Mouse (Mus musculus) forebrain, embryonic 10.5 days (tissue): ENCODE measurements around the gene Plxna3. TPM values are rescaled to one million over a fixed set of nuclear protein-coding genes. Genes with fewer than 3 reads are reported as not detected.
"Not testable (repeated sequence)": the region's sequence is repeated elsewhere in the genome, so short reads cannot be mapped to it uniquely, and the experiment has no call there.

Experiments
- DNase-seq: peaks from one replicate; pipeline ENCODE4 v3.0.0-alpha.2; 2017; ENCODE audit warnings: low spot score; ENCODE audit errors: extremely low spot score
- H3K27ac ChIP-seq: fragments of 300-500 bp; sonication (generic); 2 replicates; pipeline ENCODE4 v1.5.1; 2016; ENCODE audit warnings: mild to moderate bottlenecking
- H3K27me3 ChIP-seq: fragments of 300-500 bp; sonication (generic); 2 replicates; pipeline ENCODE4 v1.6.1; 2016; ENCODE audit warnings: mild to moderate bottlenecking; ENCODE audit not compliant: poor library complexity, severe bottlenecking
- H3K36me3 ChIP-seq: fragments of 300-500 bp; sonication (generic); replicated peaks from 2 replicates; pipeline ENCODE4 v1.6.1; 2016; ENCODE audit warnings: mild to moderate bottlenecking, moderate library complexity
- H3K4me1 ChIP-seq: fragments of 300-500 bp; sonication (generic); 2 replicates; pipeline ENCODE4 v1.6.1; 2016
- H3K4me3 ChIP-seq: fragments of 300-500 bp; sonication (generic); 2 replicates; pipeline ENCODE4 v1.5.1; 2016; ENCODE audit warnings: mild to moderate bottlenecking, moderate library complexity
- H3K9me3 ChIP-seq: fragments of 300-500 bp; sonication (generic); 2 replicates; pipeline ENCODE4 v1.6.1; 2016; ENCODE audit warnings: mild to moderate bottlenecking, moderate library complexity
- WGBS: fragments of 180-500 bp; shearing (Covaris S2); methylation state at CpG from one replicate; pipeline ENCODE4 v1.1.7; 2016; 5-methylcytosine and 5-hydroxymethylcytosine counted together
- polyA plus RNA-seq: library from polyadenylated mRNA; unstranded; fragments of >200 nt; fragmentation: Nextera tagmentation; extraction: Ambion mirVana; gene quantifications from 2 replicates; pipeline ENCODE4 v1.2.1, GENCODE M21; 2016

Plxna3 gene
- polyA plus RNA-seq, 1 experiment from 2014 or later = 20.3 TPM

- WGBS = 27% methylated on average over 59 of the region's 59 CpGs
These were observed 16.1 kb upstream of the Plxna3 start, which contains the start of gene Fam50a for GRCm38 (mm10) chrX:74312540-74313464. Fam50a (plus strand) TSS chrX:74313033.

DNA sequence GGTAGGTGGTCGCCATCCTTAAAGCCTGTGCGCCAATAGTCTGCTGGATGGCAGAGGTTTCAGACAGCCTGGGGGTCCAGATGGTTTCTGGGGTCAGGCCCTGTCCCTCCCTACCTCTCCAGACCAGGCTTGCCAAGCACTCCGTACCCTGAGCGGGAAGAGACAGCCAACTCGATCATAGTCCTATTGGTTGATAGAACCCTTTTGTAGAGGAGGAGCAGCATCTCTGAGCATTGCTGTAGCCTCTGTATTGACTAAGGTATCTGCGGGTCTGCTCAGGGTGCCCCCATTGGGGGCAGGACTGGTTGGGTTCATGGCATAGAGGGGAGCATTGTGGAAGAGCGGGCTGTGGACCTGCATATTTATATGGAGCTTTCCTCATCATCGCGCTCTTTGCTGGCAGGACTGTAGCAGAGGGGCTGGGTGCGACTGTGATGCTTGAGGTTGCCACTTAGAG lies 377 bp downstream of the Plxna3 start:
- Histone ChIP-seq H3K36me3 (peaks cover 26% of the 10 kb centered on the region), H3K4me3 (peak overlapping the region; percentile 63), H3K27ac (peak overlapping the region; percentile 94), H3K27me3 (no peaks in the 10 kb centered on the region; the same call in 1 of the 2 replicates), H3K9me3 (no peaks in the 10 kb centered on the region), H3K4me1 (peaks cover 31% of the 10 kb centered on the region)
- no peak for DNase-seq
- WGBS = 17% methylated on average over 10 of the region's 10 CpGs

More at GRCm38 (mm10) chrX:74312540-74313464, 16.1 kb upstream of the Plxna3 start, which contains the start of gene Fam50a:
- H3K36me3 ChIP-seq = peaks cover 63% of the 10 kb centered on the region
- H3K4me3 ChIP-seq = peak within 1 kb of the TSS; percentile 70
- H3K27ac ChIP-seq = peak within 1 kb of the TSS; percentile 87
- no peaks in the 10 kb centered on the region for H3K9me3 ChIP-seq
- no peaks in the 10 kb centered on the region for H3K27me3 ChIP-seq
- peaks cover 10% of the 10 kb centered on the region for H3K4me1 ChIP-seq
- peak; percentile 79 for DNase-seq

DNA sequence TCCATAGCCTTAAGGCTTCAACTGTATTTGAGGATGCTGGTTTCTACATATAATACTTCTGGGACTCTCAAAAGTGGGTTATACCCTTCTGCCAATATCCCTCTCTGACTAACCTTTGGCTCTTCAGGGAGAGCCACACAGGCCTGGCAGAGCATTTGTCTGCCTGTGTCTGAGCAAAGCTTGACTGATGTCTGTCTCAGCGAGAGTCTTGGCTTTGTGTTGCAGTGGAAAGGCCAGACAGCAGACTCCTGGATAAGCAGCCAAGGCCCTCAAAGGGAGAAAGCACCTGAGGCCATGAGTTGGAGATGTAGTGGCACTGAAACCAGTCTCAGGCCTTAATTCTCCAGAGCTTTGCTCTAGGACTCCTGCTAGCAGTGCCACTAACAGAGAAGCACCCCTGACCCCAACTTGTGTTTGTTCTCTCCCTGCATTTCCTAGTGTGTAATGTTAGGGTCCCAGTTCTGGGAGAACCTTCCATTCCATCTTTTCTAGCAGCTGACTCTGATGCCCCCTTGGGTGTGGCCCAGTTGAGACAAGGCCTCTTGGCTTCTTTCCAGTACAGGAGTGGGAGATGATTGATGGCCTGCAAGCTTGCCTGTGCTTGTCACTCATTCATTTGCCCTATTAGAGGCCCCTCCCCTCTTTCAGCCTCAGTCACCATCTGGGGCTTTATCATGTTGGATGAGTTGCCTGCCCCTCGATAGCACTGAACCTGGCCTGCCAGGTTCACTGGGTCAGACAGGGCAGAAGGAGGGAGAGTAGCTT lies 1.5 kb downstream of the Plxna3 start:
- Histone ChIP-seq H3K4me1 (peaks cover 31% of the 10 kb centered on the region), H3K9me3 (no peaks in the 10 kb centered on the region), H3K4me3 (peak overlapping the region; percentile 63), H3K27me3 (no peaks in the 10 kb centered on the region; the same call in 1 of the 2 replicates), H3K36me3 (peaks cover 37% of the 10 kb centered on the region), H3K27ac (peak overlapping the region; percentile 94; the same call in 1 of the 2 replicates)
- 63% methylated on average over 2 of the region's 2 CpGs for WGBS
- no peak for DNase-seq

GRCm38 (mm10) chrX:74352645-74353466 lies 24.0 kb downstream of the Plxna3 start:
- Histone ChIP-seq H3K9me3 (no peaks in the 10 kb centered on the region; the same call in 1 of the 2 replicates), H3K36me3 (no peaks in the 10 kb centered on the region), H3K4me1 (peaks cover 4% of the 10 kb centered on the region; the same call in 1 of the 2 replicates), H3K4me3 (peak overlapping the region; percentile 56), H3K27me3 (no peaks in the 10 kb centered on the region), H3K27ac (peak overlapping the region; percentile 83)
- DNase-seq = no peak
- WGBS = 27% methylated on average over 13 of the region's 13 CpGs

DNA sequence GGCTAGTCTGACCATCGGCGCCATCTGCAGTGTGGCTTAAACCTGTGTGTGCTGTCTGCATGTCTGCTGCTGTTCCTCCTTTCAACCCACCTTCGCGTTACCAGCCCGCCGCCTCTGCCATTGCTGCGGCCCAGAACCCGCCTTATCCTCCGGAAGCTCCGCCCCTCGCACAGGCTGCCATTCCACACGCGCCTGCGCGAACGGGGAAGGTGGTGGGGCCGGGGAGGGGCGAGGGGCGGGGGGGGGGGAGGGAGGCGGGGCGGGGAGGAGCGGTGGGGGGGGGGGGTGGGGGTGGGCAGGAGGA lies 24.6 kb downstream of the Plxna3 start, which contains the start of gene Lage3:
TSS of gene Lage3 (minus strand) at position 152 of the 304 bp plus-strand sequence.
- Histone ChIP-seq H3K4me3 (peak within 1 kb of the TSS; percentile 56), H3K9me3 (no peaks in the 10 kb centered on the region; the same call in 1 of the 2 replicates), H3K4me1 (peaks cover 4% of the 10 kb centered on the region; the same call in 1 of the 2 replicates), H3K36me3 (no peaks in the 10 kb centered on the region), H3K27ac (peak within 1 kb of the TSS; percentile 83), H3K27me3 (no peaks in the 10 kb centered on the region)
- peak; percentile 65 for DNase-seq
- 15% methylated on average over 15 of the region's 22 CpGs for WGBS

DNA sequence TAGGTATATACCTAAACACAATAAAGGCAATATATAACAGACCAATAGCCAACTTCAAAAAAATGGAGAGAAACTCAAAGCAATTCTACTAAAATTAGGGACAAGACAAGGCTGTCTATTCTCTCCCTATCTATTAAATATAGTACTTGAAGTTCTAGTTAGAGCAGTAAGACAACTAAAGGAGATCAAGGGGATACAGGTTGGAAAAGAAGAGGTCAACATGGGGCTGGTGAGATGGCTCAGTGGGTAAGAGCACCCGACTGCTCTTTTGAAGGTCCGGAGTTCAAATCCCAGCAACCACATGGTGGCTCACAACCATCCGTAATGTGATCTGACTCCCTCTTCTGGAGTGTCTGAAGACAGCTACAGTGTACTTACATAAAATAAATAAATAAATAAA lies 28.2 kb downstream of the Plxna3 start:
- H3K4me3 ChIP-seq, DNase-seq, H3K36me3 ChIP-seq, H3K9me3 ChIP-seq, H3K4me1 ChIP-seq, H3K27me3 ChIP-seq, H3K27ac ChIP-seq: not testable (repeated sequence)
- 80% methylated on average over 3 of the region's 3 CpGs for WGBS

DNA sequence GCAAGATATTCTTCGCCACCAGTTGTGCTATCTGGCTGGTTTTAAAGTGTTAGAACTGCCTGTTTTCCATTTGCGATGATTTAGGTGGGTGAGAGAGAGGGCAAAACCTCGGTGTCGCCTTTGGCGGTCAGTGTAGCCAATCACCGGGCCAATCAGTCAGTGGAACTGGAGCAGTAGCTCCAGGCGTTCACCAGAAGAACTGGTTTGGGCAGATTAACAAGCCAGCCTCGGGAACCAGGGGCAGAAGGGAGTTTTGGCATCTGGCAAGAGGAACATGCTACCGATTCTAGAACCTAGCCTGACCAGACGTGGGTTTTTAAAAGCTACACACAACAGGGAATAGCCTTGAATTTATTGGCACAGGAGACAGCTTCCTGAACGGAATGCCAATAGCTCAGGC lies 30.3 kb downstream of the Plxna3 start:
- Histone ChIP-seq H3K9me3 (no peaks in the 10 kb centered on the region), H3K36me3 (no peaks in the 10 kb centered on the region), H3K4me3 (no peak overlapping the region), H3K27ac (no peak overlapping the region), H3K27me3 (no peaks in the 10 kb centered on the region), H3K4me1 (no peaks in the 10 kb centered on the region)
- DNase-seq = no peak
- WGBS = 54% methylated on average over 11 of the region's 11 CpGs

DNA sequence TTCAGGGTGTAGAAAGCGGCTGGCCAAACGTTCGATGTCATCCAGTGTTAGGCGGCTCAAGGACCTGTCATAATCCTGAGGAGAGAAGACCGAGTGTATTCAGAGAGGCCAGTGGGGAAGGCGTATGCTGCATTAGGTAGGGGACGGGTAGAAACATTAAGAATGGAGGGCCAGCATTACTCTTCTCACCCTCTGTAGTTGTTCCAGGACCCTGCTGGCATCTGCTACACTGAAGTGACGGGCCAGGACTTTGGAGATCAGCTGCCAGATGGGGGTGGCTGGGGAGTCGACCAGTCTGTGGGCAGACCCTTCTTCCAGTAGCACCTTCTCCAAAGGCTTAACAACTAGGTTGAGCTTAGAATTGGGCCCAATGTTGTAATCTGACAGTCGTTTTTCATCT lies 38.6 kb downstream of the Plxna3 start:
- Histone ChIP-seq H3K27ac (peak overlapping the region; percentile 91), H3K27me3 (no peaks in the 10 kb centered on the region), H3K9me3 (no peaks in the 10 kb centered on the region), H3K4me3 (peak overlapping the region; percentile 66), H3K4me1 (peaks cover 22% of the 10 kb centered on the region), H3K36me3 (peaks cover 30% of the 10 kb centered on the region)
- 75% methylated on average over 10 of the region's 10 CpGs for WGBS
- DNase-seq = no peak

GRCm38 (mm10) chrX:74368209-74368909 lies 39.5 kb downstream of the Plxna3 start:
- Histone ChIP-seq H3K27ac (peak overlapping the region; percentile 91), H3K27me3 (no peaks in the 10 kb centered on the region), H3K9me3 (no peaks in the 10 kb centered on the region), H3K36me3 (peaks cover 30% of the 10 kb centered on the region), H3K4me3 (peak overlapping the region; percentile 66), H3K4me1 (peaks cover 28% of the 10 kb centered on the region)
- peak; percentile 57 for DNase-seq
- 13% methylated on average over 40 of the region's 49 CpGs for WGBS

DNA sequence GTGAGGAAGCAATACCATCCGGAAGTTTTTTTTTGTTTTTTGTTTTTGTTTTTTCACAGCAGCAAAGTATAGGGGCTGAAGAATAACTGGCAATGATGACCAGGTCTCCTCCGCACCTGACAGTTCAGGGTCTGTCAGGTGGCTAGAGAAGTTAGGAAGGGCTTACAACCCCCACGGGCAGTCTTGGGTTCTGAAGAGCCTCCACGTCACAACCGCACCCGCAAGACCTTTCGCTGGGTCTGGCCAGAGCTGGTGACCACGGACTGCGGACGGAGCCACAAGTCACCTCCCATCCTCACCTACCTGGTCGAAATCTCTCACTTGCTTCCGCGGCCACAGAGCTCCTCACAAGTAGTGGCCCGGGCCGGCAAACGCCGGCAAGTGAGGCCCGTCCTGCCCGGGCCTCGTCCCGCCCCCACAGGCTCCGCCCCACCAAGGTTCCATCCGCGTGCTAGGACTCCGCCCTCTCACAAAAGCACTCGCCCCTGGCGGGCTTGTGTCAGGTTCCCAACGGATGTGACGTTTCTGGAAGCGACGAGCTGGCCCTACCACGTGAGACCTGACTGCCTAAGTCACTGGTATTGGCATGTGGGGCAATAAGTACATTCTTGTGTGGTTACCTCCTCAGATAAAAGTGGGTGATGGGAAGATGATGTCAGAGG lies 44.2 kb downstream of the Plxna3 start, which contains the start of the genes Ubl4a and Slc10a3:
TSS of gene Ubl4a (minus strand) at position 331 of the 662 bp plus-strand sequence.
TSS of gene Slc10a3 (minus strand) at position 462 of the 662 bp plus-strand sequence.
- Histone ChIP-seq H3K27ac (peak within 1 kb of the TSS; percentile 78), H3K9me3 (no peaks in the 10 kb centered on the region), H3K27me3 (no peaks in the 10 kb centered on the region), H3K36me3 (peaks cover 13% of the 10 kb centered on the region), H3K4me1 (peaks cover 17% of the 10 kb centered on the region), H3K4me3 (peak within 1 kb of the TSS; percentile 53)
- peak; percentile 83 for DNase-seq
- 18% methylated on average over 32 of the region's 32 CpGs for WGBS

DNA sequence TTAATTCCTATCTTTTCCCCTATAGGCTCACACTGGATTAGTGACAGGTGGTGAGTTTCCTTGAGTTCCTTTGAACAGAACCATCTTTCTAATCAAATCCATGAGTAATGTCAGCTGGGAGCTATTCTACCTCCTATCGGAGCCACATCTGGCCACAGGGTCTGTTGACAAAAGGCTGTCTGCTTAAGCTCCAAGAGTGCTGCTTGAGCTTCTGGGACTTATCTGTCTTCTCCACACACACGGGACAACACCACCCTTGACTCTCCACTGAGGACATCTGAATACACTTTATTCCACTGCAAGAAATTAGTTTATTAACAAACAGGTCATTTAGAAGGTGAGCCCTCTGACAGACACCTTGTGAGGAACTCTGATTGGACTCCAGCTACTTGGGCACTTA lies 55.6 kb downstream of the Plxna3 start:
- Histone ChIP-seq H3K36me3 (peaks cover 28% of the 10 kb centered on the region), H3K4me3 (no peak overlapping the region), H3K4me1 (no peaks in the 10 kb centered on the region), H3K27ac (no peak overlapping the region), H3K9me3 (no peaks in the 10 kb centered on the region), H3K27me3 (no peaks in the 10 kb centered on the region)
- 71% methylated on average over 2 of the region's 2 CpGs for WGBS
- no peak for DNase-seq
